Mouse (Mus musculus) stomach, embryonic 14.5 days (tissue): ENCODE data around the gene Gm45213. TPM values are rescaled to one million over a fixed set of nuclear protein-coding genes. Genes with fewer than 3 reads are reported as not detected.
"Not testable (repeated sequence)": the region's sequence is repeated elsewhere in the genome, so short reads cannot be mapped to it uniquely, and the experiment has no call there.

ENCODE experiments used
- ATAC-seq: fragments of 200-750 bp; cut with Nextera tagmentation; 2 replicates; pipeline ENCODE4 v1.8.0; 2017; ENCODE audit warnings: low read depth, moderate TSS enrichment; ENCODE audit not compliant: insufficient number of reproducible peaks, insufficient read depth, low FRiP score
- H3K27ac ChIP-seq: fragments of 300-500 bp; sonication (generic); 2 replicates; pipeline ENCODE4 v1.5.1; 2014; ENCODE audit warnings: mild to moderate bottlenecking, low read length, moderate library complexity, mixed read lengths
- H3K27me3 ChIP-seq: fragments of 300-500 bp; sonication (generic); 2 replicates; pipeline ENCODE4 v1.6.1; 2014; ENCODE audit warnings: low read length, control low read depth, mixed read lengths; ENCODE audit not compliant: control insufficient read depth, insufficient read depth
- H3K36me3 ChIP-seq: fragments of 300-500 bp; sonication (generic); 2 replicates; pipeline ENCODE4 v1.6.1; 2014; ENCODE audit warnings: mild to moderate bottlenecking, control low read depth, low read length, moderate library complexity, mixed read lengths; ENCODE audit not compliant: control insufficient read depth, insufficient read depth
- H3K4me1 ChIP-seq: fragments of 300-500 bp; sonication (generic); 2 replicates; pipeline ENCODE4 v1.6.1; 2014; ENCODE audit warnings: low read length, control low read depth, mixed read lengths; ENCODE audit not compliant: control insufficient read depth, insufficient read depth
- H3K4me2 ChIP-seq: fragments of 300-500 bp; sonication (generic); replicated peaks from 2 replicates; pipeline ENCODE4 v1.6.1; 2014; ENCODE audit warnings: low read depth, low read length, control low read depth
- H3K4me3 ChIP-seq: fragments of 300-500 bp; sonication (generic); 2 replicates; pipeline ENCODE4 v1.5.1; 2014; ENCODE audit warnings: low read depth, low read length, control low read depth
- H3K9ac ChIP-seq: fragments of 300-500 bp; sonication (generic); replicated peaks from 2 replicates; pipeline ENCODE4 v1.6.1; 2014; ENCODE audit warnings: low read depth, mild to moderate bottlenecking, control low read depth, low read length, moderate library complexity, mixed read lengths
- H3K9me3 ChIP-seq: fragments of 300-500 bp; sonication (generic); 2 replicates; pipeline ENCODE4 v1.6.1; 2016; ENCODE audit warnings: low read depth, low read length, control low read depth; ENCODE audit not compliant: control insufficient read depth
- WGBS: fragments of 180-500 bp; shearing (Covaris S2); extraction: QIAGEN DNeasy Blood & Tissue Kit; methylation state at CpG from one replicate; pipeline ENCODE4 v1.1.7; 2014; 5-methylcytosine and 5-hydroxymethylcytosine counted together
- polyA plus RNA-seq: library from polyadenylated mRNA; unstranded; fragments of >200 nt; fragmentation: Nextera tagmentation; extraction: Ambion mirVana; gene quantifications from 2 replicates; pipeline ENCODE4 v1.2.1, GENCODE M21; 2014

Gm45213 gene
- polyA plus RNA-seq, 1 experiment from 2014 or later, result not detected

GRCm38 (mm10) chr7:66044617-66045016 lies 1.2 kb downstream of the Gm45213 start:
- H3K9ac ChIP-seq, result no peak overlapping the region
- no peak overlapping the region for H3K4me3 ChIP-seq
- WGBS, result 61% methylated on average over 9 of the region's 9 CpGs
- H3K27me3 ChIP-seq, result no peaks in the 10 kb centered on the region
- no peak overlapping the region for H3K27ac ChIP-seq
- no peak for ATAC-seq
- H3K9me3 ChIP-seq, result no peaks in the 10 kb centered on the region
- H3K4me1 ChIP-seq, result 0 out of 2 replicates have a peak, but pooled peaks cover 4% of the 10 kb centered on the region
- H3K4me2 ChIP-seq, result no peak overlapping the region
- no peaks in the 10 kb centered on the region for H3K36me3 ChIP-seq

- no peak overlapping the region for H3K9ac ChIP-seq
- no peaks in the 10 kb centered on the region for H3K36me3 ChIP-seq
- WGBS, result 57% methylated on average over 17 of the region's 17 CpGs
- no peak for ATAC-seq
- no peak overlapping the region for H3K4me2 ChIP-seq
- H3K27ac ChIP-seq, result no peak overlapping the region
- no peaks in the 10 kb centered on the region for H3K9me3 ChIP-seq
- no peaks in the 10 kb centered on the region for H3K27me3 ChIP-seq
- 0 out of 2 replicates have a peak, but pooled peaks cover 4% of the 10 kb centered on the region for H3K4me1 ChIP-seq
- no peak overlapping the region for H3K4me3 ChIP-seq
Measured at GRCm38 (mm10) chr7:66046921-66047918, 3.8 kb downstream of the Gm45213 start.

GRCm38 (mm10) chr7:66047975-66048374 lies 4.6 kb downstream of the Gm45213 start:
- ATAC-seq, result no peak
- H3K27me3 ChIP-seq, result no peaks in the 10 kb centered on the region
- H3K4me1 ChIP-seq, result 0 out of 2 replicates have a peak, but pooled peaks cover 4% of the 10 kb centered on the region
- no peak overlapping the region for H3K4me3 ChIP-seq
- no peaks in the 10 kb centered on the region for H3K9me3 ChIP-seq
- no peak overlapping the region for H3K4me2 ChIP-seq
- 70% methylated on average over 4 of the region's 4 CpGs for WGBS
- no peak overlapping the region for H3K9ac ChIP-seq
- no peak overlapping the region for H3K27ac ChIP-seq
- H3K36me3 ChIP-seq, result no peaks in the 10 kb centered on the region

- Histone ChIP-seq H3K36me3 (no peaks in the 10 kb centered on the region), H3K4me1 (0 out of 2 replicates have a peak, but pooled peaks cover 4% of the 10 kb centered on the region), H3K27me3 (no peaks in the 10 kb centered on the region), H3K4me2 (no peak overlapping the region), H3K9me3 (no peaks in the 10 kb centered on the region), H3K4me3 (no peak overlapping the region), H3K27ac (no peak overlapping the region), H3K9ac (no peak overlapping the region)
- WGBS, result 87% methylated on average over 12 of the region's 12 CpGs
- no peak for ATAC-seq
Measured at GRCm38 (mm10) chr7:66048446-66049230, 5.2 kb downstream of the Gm45213 start.

GRCm38 (mm10) chr7:66053946-66054483 lies 10.6 kb downstream of the Gm45213 start:
- Histone ChIP-seq H3K4me2 (no peak overlapping the region), H3K4me3 (no peak overlapping the region), H3K27ac (no peak overlapping the region), H3K9ac (no peak overlapping the region), H3K4me1 (no peaks in the 10 kb centered on the region), H3K36me3 (no peaks in the 10 kb centered on the region), H3K9me3 (no peaks in the 10 kb centered on the region), H3K27me3 (no peaks in the 10 kb centered on the region)
- WGBS, result 87% methylated on average over 4 of the region's 4 CpGs
- no peak for ATAC-seq

GRCm38 (mm10) chr7:66055356-66055755 lies 12.0 kb downstream of the Gm45213 start:
- 11% methylated on average over 2 of the region's 2 CpGs for WGBS
- ATAC-seq, H3K9ac ChIP-seq, H3K9me3 ChIP-seq, H3K4me1 ChIP-seq, H3K27me3 ChIP-seq, H3K4me2 ChIP-seq, H3K27ac ChIP-seq, H3K4me3 ChIP-seq, H3K36me3 ChIP-seq: not testable (repeated sequence)

- ATAC-seq, result no peak
- Histone ChIP-seq H3K36me3 (peaks cover 8% of the 10 kb centered on the region; the same call in 1 of the 2 replicates), H3K9ac (no peak within 1 kb of the TSS), H3K4me1 (peaks cover 12% of the 10 kb centered on the region), H3K4me3 (peak within 1 kb of the TSS; percentile 97), H3K27ac (no peak within 1 kb of the TSS), H3K27me3 (no peaks in the 10 kb centered on the region), H3K4me2 (peak within 1 kb of the TSS; percentile 71), H3K9me3 (no peaks in the 10 kb centered on the region)
- WGBS, result 69% methylated on average over 1 of the region's 1 CpGs
Measured at GRCm38 (mm10) chr7:66058703-66059102, 15.3 kb downstream of the Gm45213 start, which contains the start of gene Snrpa1. Gene Snrpa1, plus strand, starts transcription at chr7:66059003.
